Mouse (Mus musculus): ENCODE results near the gene Gm10282.

Gene Gm10282

GRCm38 (mm10) chr8:72263451-72263850 is 41.6 kb downstream of the Gm10282 start:
- in situ Hi-C loops (cut with MboI; ENCODE audit: low sequenced_read_pairs): no loop called here

- in situ Hi-C loops (cut with MboI; ENCODE audit: low sequenced_read_pairs): no loop called here
Observed at GRCm38 (mm10) chr8:72262756-72263155, 42.3 kb downstream of the Gm10282 start.

- in situ Hi-C loops (cut with MboI; ENCODE audit: low sequenced_read_pairs): no loop called here
Observed at GRCm38 (mm10) chr8:72261872-72262271, 43.2 kb downstream of the Gm10282 start.

GRCm38 (mm10) chr8:72261431-72261830 is 43.6 kb downstream of the Gm10282 start:
- in situ Hi-C loops (cut with MboI; ENCODE audit: low sequenced_read_pairs): no loop called here

- in situ Hi-C loops (cut with MboI; ENCODE audit: low sequenced_read_pairs): no loop called here
Observed at GRCm38 (mm10) chr8:72261019-72261418, 44.0 kb downstream of the Gm10282 start.

- in situ Hi-C loops (cut with MboI; ENCODE audit: low sequenced_read_pairs): no loop called here
Observed at GRCm38 (mm10) chr8:72260585-72260984, 44.5 kb downstream of the Gm10282 start.

- in situ Hi-C loops (cut with MboI; ENCODE audit: low sequenced_read_pairs): loop anchor here (5.0 kb wide), 1 partner anchor 107 kb away; no protein-coding TSS in a partner anchor
Observed at GRCm38 (mm10) chr8:72259862-72260261, 45.2 kb downstream of the Gm10282 start.

- in situ Hi-C loops (cut with MboI; ENCODE audit: low sequenced_read_pairs): loop anchor here (5.0 kb wide), 1 partner anchor 109 kb away; no protein-coding TSS in a partner anchor
Observed at GRCm38 (mm10) chr8:72257902-72258238, 47.2 kb downstream of the Gm10282 start.

- in situ Hi-C loops (cut with MboI; ENCODE audit: low sequenced_read_pairs): loop anchor here (5.0 kb wide), 1 partner anchor 110 kb away; no protein-coding TSS in a partner anchor
Observed at GRCm38 (mm10) chr8:72257171-72257901, 47.7 kb downstream of the Gm10282 start.

All from CH12F3 (cell line).